Mouse (Mus musculus): ENCODE results near the gene Srp72. TPM values are rescaled to one million over a fixed set of nuclear protein-coding genes. Genes with fewer than 3 reads are reported as not detected.

Srp72 gene
- total RNA-seq, 2 experiments from 2014 or later, result 151 to 162 TPM

Other genes with a start within 250 kb of the Srp72 start
- gene Aasdh, start 69.2 kb upstream of the Srp72 start, total RNA-seq (2021), result 10 to 100 TPM; 14.7 to 16.6 TPM
- 100 to 1,000 TPM; 174 to 239 TPM for gene Paics, start 23.4 kb upstream of the Srp72 start, total RNA-seq (2021)
- 10 to 100 TPM; 17.9 to 24.7 TPM for gene Ppat, start 23.1 kb upstream of the Srp72 start, total RNA-seq (2021)
- not detected for gene Arl9, start 29.4 kb downstream of the Srp72 start, total RNA-seq (2021)
- gene Thegl, start 41.3 kb downstream of the Srp72 start, total RNA-seq (2021), result not detected
- gene Hopx, start 140.4 kb downstream of the Srp72 start, total RNA-seq (2021), result 1 to 10 TPM; 1.7 to 2.6 TPM
- gene Spink2, start 236.8 kb downstream of the Srp72 start, total RNA-seq (2021), result under 1 TPM in 1 of 2 experiments, not detected in 1; 0.49 TPM

All from adrenal gland, postnatal 36 days (tissue).